Mouse (Mus musculus) adrenal gland, adult 2 months (tissue): ENCODE measurements around the gene Sgo2a. TPM values are rescaled to one million over a fixed set of nuclear protein-coding genes. Genes with fewer than 3 reads are reported as not detected.
A peak's percentile ranks its signal among the peaks of the same experiment; 100 is the strongest.
"Not testable (repeated sequence)": the region's sequence is repeated elsewhere in the genome, so short reads cannot be mapped to it uniquely, and the experiment has no call there.

Source experiments
- DNase-seq: peaks from one replicate; pipeline ENCODE4 v3.0.0; 2021
- long read RNA-seq: library from polyadenylated mRNA; stranded (forward); transcript quantifications from one replicate; pipeline ENCODE4 v2.0.0, GENCODE M21; 2021
- polyA plus RNA-seq: library from polyadenylated mRNA; depleted of rRNA; stranded (reverse); fragments of >200 nt; gene quantifications from 2 replicates; pipeline ENCODE4 v1.2.3, GENCODE M21; 2012; rRNA removed
- total RNA-seq, 2 experiments: library from RNA; stranded (reverse); gene quantifications; 2 replicates each; pipeline ENCODE4 v1.2.3; 2021

The Sgo2a gene
- total RNA-seq (under 1 TPM; 0.66 TPM), polyA plus RNA-seq (0.11 and 0.13 TPM in 2 replicates)
- long read RNA-seq: 0 reads

DNA sequence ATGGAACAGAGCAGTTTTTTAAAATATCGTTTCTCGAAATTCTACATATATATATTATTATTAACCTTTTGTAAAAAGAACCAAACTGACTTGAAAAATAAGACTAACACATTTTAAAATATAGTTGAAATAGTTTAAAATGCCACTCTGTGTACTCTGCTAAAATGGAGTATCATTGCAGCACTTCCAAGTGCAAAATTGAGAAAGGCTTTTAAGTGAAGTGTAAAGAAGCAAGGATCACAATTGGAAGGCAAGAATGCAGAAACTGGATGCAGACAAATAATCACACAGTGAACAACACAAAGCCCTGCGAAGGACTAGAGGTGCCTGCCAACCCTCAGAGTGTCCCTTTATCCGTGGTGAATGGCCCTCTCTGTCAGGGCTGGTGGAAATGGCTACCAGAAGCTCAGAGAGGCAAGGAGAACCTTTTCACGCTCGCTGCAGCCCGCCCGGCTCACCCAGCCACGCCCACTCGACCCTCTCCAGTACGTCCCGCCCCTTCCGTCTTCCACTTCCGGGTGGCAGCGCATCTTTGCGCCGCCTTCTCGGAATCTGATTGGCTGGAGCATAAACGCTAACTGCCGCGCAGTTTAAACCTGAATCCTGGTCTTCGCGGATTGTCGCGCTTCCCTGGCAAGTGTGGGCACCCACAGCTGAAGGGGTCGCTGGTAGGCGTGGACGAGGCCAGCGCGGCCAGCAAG, at the start of gene Sgo2a:
Gene Sgo2a (plus strand): TSS at position 540 of the 701 bp plus-strand sequence.
- peak; percentile 92 for DNase-seq

DNA sequence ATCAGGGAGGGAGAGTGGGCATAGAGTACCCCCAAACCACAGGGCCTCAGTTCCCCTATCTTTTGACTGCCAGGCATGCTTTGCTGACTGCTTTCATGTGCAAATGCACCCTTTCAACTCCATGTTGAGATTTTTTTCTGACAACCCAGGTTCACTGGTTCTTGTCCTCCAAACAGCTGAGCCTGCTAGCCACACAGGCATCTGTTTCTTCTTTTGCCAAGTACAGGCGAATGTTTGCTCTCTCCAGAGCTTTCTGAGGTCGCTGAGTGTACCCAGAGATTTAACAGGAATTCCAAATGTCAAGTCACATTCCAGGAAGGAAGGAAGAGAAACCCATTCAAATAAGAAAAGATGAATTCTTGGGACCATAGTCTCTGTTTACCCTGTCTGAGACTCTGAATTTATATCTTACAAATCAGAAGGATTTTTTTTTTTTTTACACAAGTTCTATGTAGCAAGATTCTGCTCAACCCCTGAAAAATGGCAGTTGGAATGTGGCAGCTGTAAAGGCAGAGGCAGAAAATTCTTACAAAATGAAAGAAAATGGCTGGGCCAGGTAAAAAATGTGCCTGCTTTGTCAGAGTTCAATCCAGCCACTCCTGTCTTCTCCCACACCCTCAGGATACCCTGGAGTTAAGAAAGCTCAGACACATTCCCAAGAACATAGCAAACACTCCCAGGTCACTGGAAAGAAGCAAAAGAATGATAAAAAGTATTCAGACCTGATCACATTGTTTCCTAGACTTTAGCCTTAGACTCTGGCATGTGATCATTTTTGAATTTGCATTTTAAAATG, 48.0 kb upstream of the Sgo2a start:
- no peak for DNase-seq

DNA sequence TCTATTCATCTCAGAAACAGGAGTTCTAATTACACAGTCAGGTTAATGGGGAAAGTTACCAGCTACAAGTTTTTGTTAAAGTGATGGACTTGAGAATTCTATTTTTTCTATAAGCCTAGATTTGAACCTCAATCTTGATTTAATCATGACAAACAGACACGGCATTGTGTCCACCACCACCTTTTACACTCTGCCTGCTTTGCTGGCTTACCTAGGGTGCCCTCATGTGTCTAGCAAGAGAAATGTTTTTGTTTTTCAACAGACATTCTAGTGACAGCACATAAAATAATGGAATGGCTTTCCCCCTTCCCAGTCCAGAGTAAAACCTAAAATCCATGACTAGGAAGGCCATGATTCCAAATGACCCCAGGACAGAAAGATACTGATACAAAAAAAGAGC, 46.6 kb upstream of the Sgo2a start:
- DNase-seq: no peak

DNA sequence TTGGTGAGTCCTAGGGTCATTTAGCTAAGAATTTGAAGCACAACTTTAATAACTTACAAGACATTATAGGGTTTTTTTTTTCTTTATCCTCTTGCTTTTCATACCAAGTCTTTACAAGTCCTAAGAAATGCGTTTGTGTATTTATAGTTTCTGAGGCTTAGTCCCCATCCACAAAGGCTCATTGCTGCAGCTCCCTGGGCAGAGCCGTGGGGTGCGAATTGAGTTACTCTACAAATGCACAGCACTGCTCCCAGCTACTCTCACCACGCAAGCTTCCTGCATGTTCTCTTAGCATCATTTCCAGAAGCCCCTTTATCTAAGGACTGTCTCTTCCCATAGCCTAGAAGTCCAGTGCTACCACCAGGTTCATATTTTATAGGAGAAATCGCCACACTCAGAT, 46.1 kb upstream of the Sgo2a start:
- no peak for DNase-seq

DNA sequence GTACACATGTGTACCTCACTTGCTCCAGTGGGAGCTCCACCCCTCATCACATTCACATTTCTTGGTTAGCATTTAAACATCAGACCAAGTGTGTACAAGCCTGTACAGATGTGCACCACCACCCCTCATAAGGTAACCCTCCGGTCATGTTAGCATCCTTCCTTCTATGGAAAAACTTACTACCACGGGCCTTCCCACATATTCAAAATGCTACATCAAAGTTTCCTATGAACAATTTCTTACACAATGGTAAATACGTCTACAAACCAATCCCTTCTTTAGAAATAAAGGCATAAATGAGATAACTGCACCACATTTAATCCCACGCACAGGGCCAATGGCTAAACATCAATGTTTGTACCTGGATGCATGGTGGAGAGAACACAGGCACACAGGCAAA, 43.3 kb upstream of the Sgo2a start:
- DNase-seq: no peak

DNA sequence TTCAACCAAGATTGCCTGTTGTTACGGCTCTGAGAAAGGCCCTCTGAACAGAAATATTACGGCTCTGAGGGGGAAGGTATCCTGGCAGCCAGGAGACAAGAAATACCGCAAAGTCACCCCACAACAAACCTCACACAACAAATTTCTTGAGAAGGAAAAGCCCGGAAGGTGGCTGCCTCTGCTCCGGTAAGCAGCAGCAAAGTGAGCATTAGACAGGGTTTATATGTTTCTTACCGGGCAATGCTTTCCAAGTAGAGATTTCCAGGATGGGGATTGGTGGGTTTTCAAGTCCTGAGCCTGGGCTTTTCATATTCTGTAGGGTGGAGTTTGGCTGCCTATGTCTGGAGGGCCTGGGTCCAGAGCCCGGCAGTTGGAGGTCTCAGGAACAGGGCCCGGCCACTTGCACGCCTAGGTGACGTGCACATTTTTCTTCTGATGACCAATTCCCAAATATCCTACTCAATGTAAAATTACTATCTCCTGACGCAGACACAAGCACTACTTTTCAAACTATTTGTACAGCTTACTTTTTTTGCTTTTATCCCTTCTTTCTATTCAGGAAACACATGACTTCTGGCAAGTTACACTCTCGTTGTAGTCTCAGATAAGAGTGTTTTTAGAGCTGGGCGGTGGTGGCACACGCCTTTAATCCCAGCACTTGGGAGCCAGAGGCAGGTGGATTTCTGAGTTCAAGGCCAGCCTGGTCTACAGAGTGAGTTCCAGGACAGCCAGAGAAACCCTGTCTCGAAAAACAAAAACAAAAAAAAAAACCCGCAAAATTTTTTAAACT, 42.0 kb upstream of the Sgo2a start:
- DNase-seq: no peak

DNA sequence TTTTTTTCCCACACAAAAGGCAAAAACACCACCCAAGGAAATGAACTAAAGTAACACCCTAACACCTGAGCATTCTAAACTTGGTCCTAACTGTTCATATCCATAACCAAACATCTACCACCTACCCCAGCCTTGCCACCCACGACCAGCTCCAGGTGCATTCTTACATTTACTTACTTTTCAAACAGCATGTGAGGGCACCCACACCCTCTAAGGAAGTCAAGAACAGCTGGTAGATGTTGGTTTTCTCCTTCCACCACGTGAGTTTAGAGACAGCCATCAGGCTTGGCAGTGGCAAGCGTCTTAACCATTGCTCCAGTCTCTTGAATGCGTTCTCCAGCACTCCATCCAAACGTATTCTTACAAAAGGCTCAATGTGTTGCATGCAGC, 41.4 kb upstream of the Sgo2a start:
- DNase-seq: no peak

DNA sequence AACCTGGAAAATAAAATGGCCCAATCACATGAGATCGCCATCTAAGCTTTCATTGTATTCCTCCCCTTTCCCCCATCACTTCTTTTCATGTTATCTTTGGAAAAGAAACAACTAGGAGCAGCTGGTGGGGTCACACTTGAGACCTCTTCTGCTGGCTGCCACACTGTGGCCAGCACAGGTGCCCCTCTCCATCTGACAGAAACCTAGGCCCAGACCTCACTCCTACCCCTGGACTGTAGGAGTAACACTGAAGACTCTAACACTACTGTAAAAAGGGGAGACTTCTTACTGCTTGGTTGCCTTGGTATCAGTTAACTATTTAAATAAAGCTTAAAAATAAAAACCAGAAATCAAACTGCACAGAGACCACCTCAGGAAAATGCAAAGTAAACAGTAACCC, 40.0 kb upstream of the Sgo2a start:
- no peak for DNase-seq

DNA sequence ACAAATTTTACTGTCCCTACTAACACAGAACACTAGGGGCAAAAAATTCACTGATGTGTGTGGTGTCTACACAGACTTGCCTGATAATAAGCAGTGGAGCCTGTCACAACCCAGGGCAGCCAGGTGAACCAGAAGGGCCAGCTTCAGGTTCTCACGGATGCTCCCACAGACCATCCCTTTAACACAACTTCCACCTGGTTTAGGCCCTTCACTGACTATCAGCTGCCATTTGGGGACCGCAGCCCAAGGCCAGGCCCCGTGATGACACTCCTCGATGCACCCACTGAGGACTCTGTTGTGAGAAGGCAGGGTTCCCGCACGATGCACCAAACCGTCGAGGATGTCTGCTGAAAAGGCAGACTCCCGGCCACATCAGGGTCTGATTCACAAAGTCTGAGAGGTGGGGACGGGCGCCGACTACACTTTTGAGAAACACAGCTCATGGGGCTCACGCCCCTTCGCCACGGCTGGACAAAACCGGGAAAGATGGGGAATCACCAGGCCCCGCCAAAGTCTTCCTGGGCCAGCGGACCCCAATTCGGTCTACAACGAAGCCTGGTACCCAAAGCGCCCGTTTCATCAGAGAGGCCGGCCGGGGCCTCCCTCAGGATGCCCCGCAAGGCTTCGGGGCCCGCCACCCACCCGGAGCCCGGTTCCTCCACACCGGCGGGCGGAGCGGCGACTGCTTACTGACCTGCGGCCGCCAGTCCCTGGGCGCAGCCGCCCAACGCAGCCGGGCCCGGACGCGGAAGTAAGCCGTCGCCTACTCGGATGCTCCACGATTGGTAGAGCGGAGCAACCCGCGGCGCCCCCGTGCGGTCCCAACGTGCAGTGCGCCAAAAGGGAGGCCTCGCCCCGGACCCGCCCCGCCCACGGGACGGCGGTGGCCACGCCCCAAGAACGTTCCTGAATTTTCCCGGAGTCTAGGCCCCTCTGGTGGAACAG, 26.2 kb upstream of the Sgo2a start:
- DNase-seq: peak; percentile 97

DNA sequence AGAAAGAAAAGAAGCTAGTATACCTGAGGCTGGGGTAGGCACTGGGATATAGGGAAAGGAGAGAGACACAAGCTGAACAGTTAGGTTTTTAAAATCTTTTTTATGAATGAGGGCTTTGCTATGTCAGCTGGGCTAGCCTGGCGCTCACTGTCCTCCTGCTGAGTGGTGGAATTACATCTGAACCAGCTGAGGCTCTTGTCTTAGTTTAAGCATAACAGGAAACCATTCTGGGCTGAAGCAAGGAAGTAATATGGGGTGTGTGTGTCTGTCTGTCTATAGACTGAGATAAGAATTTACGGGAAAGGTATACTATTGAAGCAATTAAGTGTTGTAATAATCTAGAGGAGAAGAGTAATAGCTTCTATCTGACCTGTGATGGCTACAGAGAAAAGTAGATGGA, 24.2 kb upstream of the Sgo2a start:
- no peak for DNase-seq

DNA sequence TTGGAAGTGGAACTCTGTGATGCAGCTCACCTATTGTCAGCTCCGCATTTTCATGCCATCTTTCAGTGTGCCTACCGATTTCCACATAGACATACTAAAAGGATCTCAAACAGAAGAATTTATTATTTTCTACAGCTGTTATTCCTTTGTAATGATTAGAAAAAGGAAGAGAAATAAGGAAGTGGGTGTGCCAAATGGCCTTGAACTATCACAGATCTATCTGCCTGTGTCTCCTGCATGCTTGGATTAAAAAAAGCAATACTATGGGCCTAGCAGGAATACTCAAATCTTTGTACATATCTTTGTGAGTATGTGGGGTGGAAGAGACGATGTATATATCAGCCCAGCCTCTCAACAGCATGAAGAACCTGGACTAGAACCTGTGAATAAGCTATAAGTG, 18.9 kb upstream of the Sgo2a start:
- no peak for DNase-seq

DNA sequence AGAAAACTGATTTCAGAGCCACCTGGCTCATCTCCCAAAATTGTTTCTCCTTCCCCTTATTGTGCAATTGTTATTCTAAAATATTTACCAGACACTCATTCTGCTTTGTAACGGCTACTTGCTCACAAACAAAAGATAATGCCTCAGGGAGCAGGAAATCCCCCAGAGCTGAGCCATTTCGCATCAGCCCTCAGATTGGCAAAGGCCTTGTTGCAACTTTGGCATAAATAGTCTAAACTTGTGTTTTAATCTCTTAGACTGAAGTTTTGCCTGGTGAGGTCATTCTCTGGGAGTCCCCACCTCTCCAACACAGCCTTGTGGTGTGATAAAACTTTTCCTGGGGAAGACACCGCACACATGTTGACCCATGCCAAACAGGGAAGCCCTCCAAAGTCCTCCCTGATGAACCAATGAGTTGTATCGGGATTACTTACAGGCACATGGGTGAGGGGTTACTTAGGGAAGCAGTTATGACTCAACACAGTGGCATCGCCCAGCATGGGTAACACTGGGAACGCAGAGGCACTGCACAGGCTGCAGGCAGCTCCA, 6.6 kb upstream of the Sgo2a start:
- peak; percentile 22 for DNase-seq

DNA sequence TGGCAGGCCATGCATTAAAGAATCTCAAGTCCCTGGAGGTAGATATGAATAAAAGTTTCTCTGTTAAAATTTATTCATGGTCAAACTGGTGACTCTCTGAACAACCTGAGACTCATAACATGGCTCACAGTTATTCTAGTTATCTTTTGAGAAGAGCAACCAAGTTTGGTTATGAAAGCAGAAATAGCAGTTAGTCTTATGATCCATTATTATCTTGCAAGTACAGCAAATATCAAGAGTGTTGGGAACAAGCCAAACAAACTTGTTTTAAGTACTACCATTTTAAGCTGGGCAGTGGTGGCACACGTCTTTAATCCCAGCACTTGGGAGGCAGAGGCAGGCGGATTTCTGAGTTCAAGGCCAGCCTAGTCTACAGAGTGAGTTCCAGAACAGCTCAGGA, 4.5 kb upstream of the Sgo2a start:
- DNase-seq: no peak

DNA sequence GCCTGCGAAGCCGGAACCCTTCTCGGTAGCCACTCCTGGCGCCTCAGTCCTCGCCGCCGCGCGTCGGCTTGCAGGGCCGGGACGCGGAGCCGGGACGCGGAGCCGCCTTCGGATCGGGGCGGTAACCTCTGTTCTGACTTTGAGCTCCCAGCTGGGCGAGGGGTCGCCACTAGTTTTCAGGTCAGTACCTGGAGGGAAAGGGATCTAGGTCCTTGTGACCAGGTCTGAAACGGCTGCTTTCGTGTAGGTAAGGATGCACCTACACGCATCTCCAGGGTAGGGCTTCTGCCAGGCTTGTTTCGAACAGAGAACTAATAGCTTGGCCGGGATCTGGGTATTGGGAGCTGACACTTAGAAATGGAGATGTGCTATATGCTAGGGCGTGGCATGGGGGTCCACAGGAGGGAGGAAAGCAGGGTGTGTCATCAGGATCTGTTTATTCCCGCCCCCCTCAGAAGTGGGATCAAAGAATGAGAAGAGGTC, 403 bp downstream of the Sgo2a start:
- DNase-seq: no peak

DNA sequence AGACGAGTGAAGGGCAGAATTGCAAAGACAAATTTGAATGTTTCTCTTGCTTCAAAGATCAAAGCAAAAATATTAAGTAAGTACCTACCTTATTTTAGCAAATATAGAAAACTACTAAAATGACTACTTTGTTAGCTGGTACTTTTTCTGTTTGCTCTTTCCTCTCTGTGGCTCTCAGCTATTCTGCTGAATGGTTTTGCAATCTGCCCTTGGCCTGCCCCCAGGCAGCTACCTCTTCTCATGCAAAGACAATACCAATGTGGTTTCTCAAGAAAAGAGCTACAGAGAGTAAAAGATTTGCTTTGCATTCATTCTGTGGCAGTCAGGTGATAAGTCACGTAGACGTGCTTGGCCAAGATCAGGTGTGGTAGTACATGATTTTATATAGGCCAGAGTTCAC, 2.4 kb downstream of the Sgo2a start:
- DNase-seq: peak; percentile 4

DNA sequence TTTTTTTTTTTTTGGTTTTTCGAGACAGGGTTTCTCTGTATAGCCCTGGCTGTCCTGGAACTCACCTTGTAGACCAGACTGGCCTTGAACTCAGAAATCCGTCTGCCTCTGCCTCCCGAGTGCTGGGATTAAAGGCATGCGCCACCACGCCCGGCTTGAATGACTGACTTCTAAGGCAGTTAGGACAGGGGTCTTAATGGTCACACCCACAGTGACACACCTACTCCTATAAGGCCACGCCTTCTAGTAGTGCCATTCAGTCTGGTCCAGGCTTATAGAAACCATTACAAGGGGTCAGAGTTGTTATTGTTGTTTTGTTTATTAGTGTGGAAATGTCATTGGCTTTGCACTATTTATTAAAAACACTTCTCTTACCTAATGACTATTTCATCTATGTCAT, 10.6 kb downstream of the Sgo2a start:
- not testable (repeated sequence) for DNase-seq

DNA sequence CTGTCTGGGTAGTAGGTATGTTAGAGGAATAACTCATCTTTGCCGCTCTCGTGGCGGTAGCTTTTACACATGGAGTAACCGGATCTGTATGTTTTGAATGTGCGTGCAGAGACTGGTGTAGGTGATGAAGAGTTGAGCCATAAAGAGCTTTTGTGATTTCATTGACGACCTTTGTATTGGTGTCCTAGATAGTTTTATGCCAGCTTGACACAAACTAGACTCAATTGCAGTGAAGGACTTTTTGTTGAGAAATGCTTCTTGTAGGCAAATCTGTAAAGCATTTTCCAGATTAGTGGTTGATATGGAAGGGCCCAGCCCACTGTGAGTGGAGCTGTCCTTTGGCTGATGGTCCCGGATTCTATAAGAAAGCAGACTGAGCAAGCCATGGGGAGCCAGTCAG, 23.1 kb downstream of the Sgo2a start, which contains the start of gene Kctd18:
Gene Kctd18 (minus strand): TSS at position 101 of the 400 bp plus-strand sequence.
- DNase-seq: no peak

DNA sequence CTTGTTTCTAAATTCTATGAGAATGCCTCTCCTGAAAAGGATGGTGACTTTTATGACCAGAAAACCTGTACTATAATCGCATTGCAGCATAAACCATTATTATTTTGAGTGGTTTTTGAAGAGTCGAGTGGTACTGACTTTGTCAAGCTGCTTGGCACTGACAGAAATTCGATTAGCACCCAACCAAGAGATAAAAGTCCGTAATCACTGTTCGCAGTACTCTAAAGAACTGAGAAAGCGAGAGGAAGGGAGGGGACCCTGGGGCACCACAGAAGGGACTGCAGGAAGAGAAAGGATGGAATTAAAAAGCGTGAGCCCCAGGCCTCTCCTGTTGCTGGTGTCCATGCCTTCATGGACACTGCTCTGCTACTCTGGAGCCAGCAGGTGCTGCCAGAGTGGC, 31.9 kb downstream of the Sgo2a start:
- no peak for DNase-seq

DNA sequence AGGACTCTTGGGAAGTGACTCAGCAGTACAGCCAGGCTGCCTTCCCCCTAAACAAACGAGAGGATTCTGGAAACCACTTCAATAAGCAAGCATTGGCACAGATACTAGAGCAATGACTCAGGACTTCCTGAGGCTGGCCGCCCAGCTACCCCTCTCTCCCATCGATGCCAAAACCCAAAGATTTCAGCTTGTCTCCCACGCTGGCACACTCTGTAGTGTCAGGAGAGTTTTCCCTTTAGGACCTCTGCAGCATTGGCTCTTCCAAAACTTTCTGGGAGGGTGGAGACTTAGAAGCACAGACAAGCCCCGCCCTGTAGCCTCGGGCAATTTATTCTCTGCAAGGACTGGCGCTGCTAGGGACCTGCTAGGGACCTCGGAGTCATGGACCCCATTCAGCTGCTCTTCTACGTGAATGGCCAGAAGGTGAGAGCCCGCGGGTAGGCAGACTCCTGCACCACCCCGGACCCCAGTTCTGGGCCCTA, 33.9 kb downstream of the Sgo2a start, which contains the start of gene Aox1:
Gene Aox1 (plus strand): TSS at position 296 of the 482 bp plus-strand sequence.
- peak; percentile 88 for DNase-seq

DNA sequence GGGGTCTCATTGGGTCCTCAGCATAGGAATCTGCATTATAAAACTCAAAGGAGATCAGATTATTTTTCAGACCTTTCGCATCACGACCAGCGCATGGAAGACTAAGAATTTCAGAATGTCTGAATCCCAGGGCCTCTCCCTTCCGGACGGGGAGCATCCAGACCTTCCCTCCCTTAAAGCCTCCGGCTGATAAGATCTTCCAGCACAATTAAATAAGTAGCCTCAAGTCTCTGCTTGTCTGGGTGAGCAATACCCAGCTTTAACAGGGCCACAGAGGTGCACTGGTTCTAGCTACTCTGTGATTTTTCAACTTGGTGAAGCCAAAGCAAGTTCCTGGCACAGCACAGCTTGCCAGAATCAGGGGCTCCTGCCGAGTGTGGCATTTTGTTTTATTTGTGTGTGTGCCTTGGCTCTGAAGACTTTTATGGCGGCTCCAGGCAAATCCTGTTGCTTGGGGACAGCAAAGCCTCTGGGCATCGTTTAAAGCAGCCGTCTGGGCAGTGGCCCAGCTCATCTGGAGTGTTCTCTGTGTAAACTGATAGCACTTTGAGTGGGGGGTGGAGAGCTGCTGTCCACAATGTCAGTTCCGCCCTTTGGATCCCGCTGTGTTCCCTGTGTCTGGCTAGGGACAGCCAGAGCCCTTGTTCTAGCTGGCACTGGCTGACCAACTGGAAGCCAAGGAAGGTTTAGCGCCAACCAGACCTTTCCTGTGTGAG, 34.5 kb downstream of the Sgo2a start:
- DNase-seq: peak; percentile 81
